Mouse (Mus musculus): ENCODE measurements at regions not wholly inside any gene's neighbourhood (a gene's known extent, or its start where the extent isn't known, plus 50 kb on each side); places are given as distances from the start of the nearest gene placed in this dataset.

DNA sequence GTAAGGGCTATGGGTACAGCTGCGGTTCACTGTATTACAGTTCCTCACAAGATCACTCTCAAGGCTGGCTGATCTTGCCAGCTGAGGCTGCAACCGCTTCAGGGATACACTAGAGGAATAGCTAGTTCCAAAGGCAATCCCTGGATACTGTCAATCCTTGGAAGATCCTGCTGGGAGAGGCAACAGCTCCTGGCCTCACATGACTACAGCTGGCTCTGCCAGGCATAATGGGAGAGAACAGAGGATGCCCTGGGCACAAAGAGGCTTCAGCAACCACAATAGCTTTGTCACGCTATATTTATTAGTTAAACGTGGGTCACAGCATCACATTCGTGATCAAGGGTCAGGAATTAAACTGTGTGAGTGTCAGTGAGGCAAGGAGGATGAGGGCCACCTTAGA lies 94.3 kb upstream of the Supt20 start:
- DNase-seq = no peak

DNA sequence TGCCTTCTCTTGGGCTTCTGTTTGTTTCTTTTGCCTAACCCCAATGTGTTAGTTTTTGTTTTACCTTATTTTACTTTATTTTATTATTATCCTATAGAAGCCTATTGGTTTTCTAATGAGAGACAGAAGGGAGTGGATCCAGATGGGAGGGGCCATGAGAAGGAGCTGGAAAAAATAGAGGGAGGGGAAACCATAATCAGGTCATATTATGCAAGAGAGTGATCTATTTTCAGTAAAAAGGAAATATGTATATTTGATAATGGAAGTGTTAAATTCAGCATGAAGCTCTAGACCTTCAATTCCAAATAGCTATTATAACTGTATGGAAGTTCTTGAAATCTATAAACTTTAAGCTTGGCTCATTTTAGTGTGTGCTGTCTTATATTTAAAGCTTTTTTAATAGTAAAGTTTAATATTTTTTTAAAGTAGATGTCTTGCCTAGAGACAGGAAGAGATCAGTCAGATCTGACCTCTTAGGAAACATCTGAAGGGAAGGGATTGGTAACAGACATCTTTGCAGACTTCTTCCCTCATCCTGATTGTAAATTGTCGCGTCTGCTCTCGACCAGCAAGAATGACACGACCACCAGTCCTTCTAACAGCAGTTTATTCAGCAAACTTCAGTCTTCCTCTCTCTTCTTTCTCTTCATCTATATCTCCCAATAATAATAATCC lies 87.8 kb upstream of the Supt20 start:
- no peak for DNase-seq

- no peak for DNase-seq
These were observed 81.1 kb upstream of the Supt20 start for GRCm38 (mm10) chr3:54611431-54611990.

DNA sequence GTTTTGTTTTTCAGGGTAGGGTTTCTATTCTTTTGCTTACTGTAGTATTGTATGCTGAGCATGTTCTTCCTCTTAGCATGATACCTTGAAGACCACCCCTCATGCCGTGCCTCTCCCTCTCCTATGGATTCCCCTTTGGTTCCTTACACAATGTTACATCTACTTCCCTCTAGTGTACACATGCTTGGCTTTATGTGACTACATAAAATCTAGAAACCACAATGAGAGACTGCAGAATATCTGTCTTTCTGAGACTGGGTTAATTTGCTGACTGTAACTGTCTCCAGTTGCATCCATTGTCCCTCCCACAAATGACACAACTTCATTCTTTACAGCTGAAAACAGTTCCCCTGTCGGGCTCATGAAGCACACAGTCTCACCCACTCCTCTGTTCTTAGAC lies 78.8 kb upstream of the Supt20 start:
- DNase-seq = no peak

DNA sequence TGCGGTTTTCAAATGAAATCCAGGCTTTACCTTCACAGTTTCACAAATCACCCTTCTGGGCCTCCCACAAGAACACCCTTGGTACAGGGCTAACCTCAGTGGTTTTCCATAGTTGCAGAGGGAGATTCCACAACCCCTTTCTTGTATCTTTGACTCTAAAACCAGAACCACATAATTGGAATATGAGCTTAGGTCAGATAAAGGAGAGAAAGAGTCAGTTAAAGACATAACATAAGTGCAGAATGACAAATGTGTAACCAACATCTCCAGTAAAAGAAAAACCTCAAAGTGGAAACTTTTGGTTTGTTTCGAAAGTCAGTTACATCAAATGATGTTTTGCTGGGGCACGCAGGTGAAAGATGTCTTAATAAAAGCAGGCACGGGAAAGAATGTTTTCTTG lies 75.3 kb upstream of the Supt20 start:
- no peak for DNase-seq

- DNase-seq = no peak
These were observed 74.3 kb upstream of the Supt20 start for GRCm38 (mm10) chr3:54618286-54618685.

- no peak for DNase-seq
These were observed 62.4 kb upstream of the Supt20 start for GRCm38 (mm10) chr3:54630254-54630653.

GRCm38 (mm10) chr3:54632731-54633130 lies 59.9 kb upstream of the Supt20 start:
- DNase-seq = no peak

GRCm38 (mm10) chr3:54633446-54633845 lies 59.2 kb upstream of the Supt20 start:
- no peak for DNase-seq

- no peak for DNase-seq
These were observed 58.2 kb upstream of the Supt20 start for GRCm38 (mm10) chr3:54634456-54634855.

Data from adrenal gland, adult 2 months (tissue).